Mouse (Mus musculus) small intestine, adult 2 months (tissue): ENCODE results near the gene Emp2. TPM values are rescaled to one million over a fixed set of nuclear protein-coding genes. Genes with fewer than 3 reads are reported as not detected.

Experiments used
- H3K27ac ChIP-seq: fragments of 200-500 bp; 2 replicates; pipeline ENCODE4 v1.5.1; 2012; ENCODE audit warnings: low read depth, low read length, control low read depth, inconsistent platforms; ENCODE audit not compliant: insufficient read depth
- H3K27me3 ChIP-seq: fragments of 200-500 bp; 2 replicates; pipeline ENCODE4 v1.6.1; 2012; ENCODE audit warnings: mild to moderate bottlenecking, moderate library complexity, low read length, inconsistent platforms; ENCODE audit not compliant: control insufficient read depth, insufficient read depth
- H3K36me3 ChIP-seq: fragments of 200-500 bp; 2 replicates; pipeline ENCODE4 v1.6.1; 2012; ENCODE audit warnings: mild to moderate bottlenecking, low read length, control low read depth, inconsistent platforms; ENCODE audit not compliant: control insufficient read depth, insufficient read depth
- H3K4me1 ChIP-seq: fragments of 200-500 bp; 2 replicates; pipeline ENCODE4 v1.6.1; 2012; ENCODE audit warnings: low read length, inconsistent platforms, mixed read lengths; ENCODE audit not compliant: control insufficient read depth, insufficient read depth, insufficient read length
- H3K4me3 ChIP-seq: fragments of 200-500 bp; 2 replicates; pipeline ENCODE4 v1.5.1; 2012; ENCODE audit warnings: low read depth, mild to moderate bottlenecking, control low read depth, inconsistent platforms, low read length, moderate library complexity
- CTCF ChIP-seq: fragments of 200-500 bp; IDR thresholded peaks from 2 replicates; pipeline ENCODE4 v1.5.1; 2012; ENCODE audit warnings: low read depth, mild to moderate bottlenecking, control low read depth, inconsistent platforms, low read length, moderate library complexity, mixed read lengths; ENCODE audit not compliant: insufficient replicate concordance, insufficient read length; ENCODE audit errors: extremely low read depth
- POLR2A ChIP-seq: fragments of 200-500 bp; IDR thresholded peaks from 2 replicates; pipeline ENCODE4 v1.6.1; 2012; ENCODE audit warnings: low read depth, mild to moderate bottlenecking, control low read depth, inconsistent platforms, low read length, moderate library complexity
- polyA plus RNA-seq: library from polyadenylated mRNA; depleted of rRNA; stranded (reverse); fragments of >200 nt; gene quantifications from 2 replicates; pipeline ENCODE4 v1.2.3, GENCODE M21; 2012; rRNA removed

Emp2 gene
- polyA plus RNA-seq, 1 experiment = 5.5 TPM

GRCm38 (mm10) chr16:10236601-10237000, 77.2 kb downstream of the Emp2 start:
- TF ChIP-seq CTCF (no peak), POLR2A (no peak)
- Histone ChIP-seq H3K36me3 (no peaks in the 10 kb centered on the region), H3K4me1 (no peaks in the 10 kb centered on the region), H3K27me3 (no peaks in the 10 kb centered on the region), H3K27ac (no peak overlapping the region), H3K4me3 (no peak overlapping the region)

Other genes starting within 250 kb of the Emp2 start
- not detected in 2 replicates for gene Rpl39l, start 143.7 kb downstream of the Emp2 start, polyA plus RNA-seq
- 0.13 TPM in 1 of 2 replicates, not detected in the other for gene Atf7ip2, start 121.3 kb downstream of the Emp2 start, polyA plus RNA-seq
- gene Tekt5, start 81.5 kb upstream of the Emp2 start, polyA plus RNA-seq = 0.08 TPM in 1 of 2 replicates, not detected in the other
- 11.1 and 20.3 TPM in 2 replicates for gene Nubp1, start 98.0 kb upstream of the Emp2 start, polyA plus RNA-seq
- gene Tvp23a, start 133.4 kb upstream of the Emp2 start, polyA plus RNA-seq = 0.88 and 1.4 TPM in 2 replicates
- gene Ciita, start 166.1 kb upstream of the Emp2 start, polyA plus RNA-seq = 5.9 and 17.0 TPM in 2 replicates
- 34.9 and 38.3 TPM in 2 replicates for gene Dexi, start 229.1 kb upstream of the Emp2 start, polyA plus RNA-seq
- gene Clec16a, start 231.4 kb upstream of the Emp2 start, polyA plus RNA-seq = 7.6 and 14.3 TPM in 2 replicates